Mouse (Mus musculus): ENCODE data around the gene Plekho1.

Gene Plekho1

GRCm38 (mm10) chr3:95944742-95945141 is 51.1 kb downstream of the Plekho1 start:
- DNase-seq = no peak

- DNase-seq = no peak
Measured at GRCm38 (mm10) chr3:95943226-95943625, 52.6 kb downstream of the Plekho1 start.

- DNase-seq = peak; percentile 22
Measured at GRCm38 (mm10) chr3:95942749-95943148, 53.1 kb downstream of the Plekho1 start.

- no peak for DNase-seq
Measured at GRCm38 (mm10) chr3:95938835-95939234, 57.0 kb downstream of the Plekho1 start.
